Mouse (Mus musculus): ENCODE measurements around the gene Vps13c. TPM values are rescaled to one million over a fixed set of nuclear protein-coding genes. Genes with fewer than 3 reads are reported as not detected.

The Vps13c gene
- polyA plus RNA-seq (2017; shearing (Covaris generic)), result 16.5 TPM

GRCm38 (mm10) chr9:67839981-67840859, at the start of gene Vps13c:
Gene Vps13c, plus strand, starts transcription at chr9:67840396.

GRCm38 (mm10) chr9:67832046-67832605, 8.1 kb upstream of the Vps13c start, which contains the start of gene C2cd4a:
Gene C2cd4a, minus strand, starts transcription at chr9:67832330.

Other genes starting within 250 kb of the Vps13c start
- not detected for gene C2cd4b, start 81.0 kb upstream of the Vps13c start, polyA plus RNA-seq (2017; shearing (Covaris generic))
- not detected for gene C2cd4a, start 8.1 kb upstream of the Vps13c start, polyA plus RNA-seq (2017; shearing (Covaris generic))

All from naive thymus-derived CD4-positive, alpha-beta T cell, adult 5 months (primary cell).